Mouse (Mus musculus): ENCODE measurements around the gene Hoxc12. TPM values are rescaled to one million over a fixed set of nuclear protein-coding genes. Genes with fewer than 3 reads are reported as not detected.
A peak's percentile ranks its signal among the peaks of the same experiment; 100 is the strongest.

Gene Hoxc12
- polyA plus RNA-seq, 1 experiment from 2014 or later = not detected

DNA sequence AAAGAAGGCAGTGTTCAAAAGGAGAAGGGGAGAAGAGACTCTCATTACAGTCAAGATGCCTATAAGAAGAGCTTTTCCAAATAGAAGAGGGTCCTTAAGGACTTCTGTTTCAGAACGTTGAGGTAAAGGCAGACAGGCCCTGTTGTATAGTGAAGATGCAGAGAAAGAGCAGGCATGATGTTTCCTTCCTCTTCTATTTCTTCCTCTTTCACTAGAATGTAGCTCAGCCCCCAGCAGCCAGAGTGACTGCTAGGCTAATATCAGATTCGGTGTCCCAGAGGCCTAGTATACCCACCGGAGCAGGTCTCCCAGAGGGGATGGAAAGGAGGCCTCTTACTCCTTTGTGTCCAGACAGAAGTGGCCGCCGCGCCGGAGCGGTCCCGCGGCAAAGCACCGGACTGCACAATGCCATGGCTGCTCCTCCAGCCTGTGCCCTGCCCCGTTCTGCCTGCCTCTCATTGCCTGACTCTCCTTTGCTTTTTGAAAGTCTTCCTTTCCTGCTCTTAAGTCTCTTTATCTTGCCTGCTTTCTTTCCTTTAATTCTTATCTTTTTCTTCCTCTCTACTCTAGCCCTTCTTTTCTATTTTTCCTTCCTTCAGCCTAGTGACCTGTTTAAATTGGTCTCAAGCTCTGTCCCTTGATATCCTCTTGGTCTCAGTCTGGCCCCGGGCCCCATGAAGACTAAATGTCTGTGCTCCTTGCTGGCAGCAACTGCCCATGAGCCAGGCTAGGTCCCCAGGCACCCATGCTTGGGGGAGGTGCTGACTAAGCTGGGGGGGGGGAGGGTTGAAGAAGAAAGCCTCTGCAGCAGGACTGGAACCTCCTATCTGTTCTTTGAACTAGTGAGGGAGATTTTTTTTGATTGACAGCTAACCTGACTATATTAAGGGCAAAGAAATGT, 42.3 kb downstream of the Hoxc12 start:
- no peak for ATAC-seq (ENCODE audit: insufficient number of reproducible peaks, insufficient read depth, low FRiP score, low TSS enrichment, low read depth)
- Histone ChIP-seq H3K27ac (no peak overlapping the region), H3K9me3 (no peaks in the 10 kb centered on the region), H3K4me3 (no peak overlapping the region), H3K27me3 (peaks cover 100% of the 10 kb centered on the region), H3K36me3 (no peaks in the 10 kb centered on the region), H3K4me2 (no peak overlapping the region), H3K9ac (no peak overlapping the region), H3K4me1 (peaks cover 7% of the 10 kb centered on the region)
- 1% methylated on average over 13 of the region's 13 CpGs for WGBS

DNA sequence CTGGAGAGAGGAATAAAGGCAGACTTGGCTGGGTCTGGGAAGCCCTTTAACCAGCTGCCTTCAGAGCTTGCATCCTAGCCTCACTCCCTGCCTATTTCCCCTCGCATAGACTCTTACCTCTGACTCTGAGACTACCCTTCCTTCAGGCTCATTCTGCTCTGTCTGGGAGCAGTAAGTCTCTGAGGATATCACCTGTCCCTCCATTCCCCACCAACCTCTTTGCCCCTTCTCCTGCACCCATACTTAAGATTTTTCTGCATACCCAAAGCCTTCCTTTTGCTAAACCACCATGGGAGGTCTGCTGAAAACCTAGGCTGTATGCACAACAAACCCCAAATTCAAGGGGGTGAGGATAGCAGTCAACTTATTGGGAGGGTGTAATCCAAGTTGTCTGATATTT, 43.4 kb downstream of the Hoxc12 start:
- WGBS = 0% methylated on average over 1 of the region's 1 CpGs
- no peaks in the 10 kb centered on the region for H3K36me3 ChIP-seq
- peaks cover 100% of the 10 kb centered on the region for H3K27me3 ChIP-seq
- no peak overlapping the region for H3K27ac ChIP-seq
- H3K4me2 ChIP-seq = no peak overlapping the region
- ATAC-seq (ENCODE audit: insufficient number of reproducible peaks, insufficient read depth, low FRiP score, low TSS enrichment, low read depth) = no peak
- no peak overlapping the region for H3K4me3 ChIP-seq
- no peaks in the 10 kb centered on the region for H3K9me3 ChIP-seq
- H3K9ac ChIP-seq = no peak overlapping the region
- peaks cover 7% of the 10 kb centered on the region for H3K4me1 ChIP-seq

DNA sequence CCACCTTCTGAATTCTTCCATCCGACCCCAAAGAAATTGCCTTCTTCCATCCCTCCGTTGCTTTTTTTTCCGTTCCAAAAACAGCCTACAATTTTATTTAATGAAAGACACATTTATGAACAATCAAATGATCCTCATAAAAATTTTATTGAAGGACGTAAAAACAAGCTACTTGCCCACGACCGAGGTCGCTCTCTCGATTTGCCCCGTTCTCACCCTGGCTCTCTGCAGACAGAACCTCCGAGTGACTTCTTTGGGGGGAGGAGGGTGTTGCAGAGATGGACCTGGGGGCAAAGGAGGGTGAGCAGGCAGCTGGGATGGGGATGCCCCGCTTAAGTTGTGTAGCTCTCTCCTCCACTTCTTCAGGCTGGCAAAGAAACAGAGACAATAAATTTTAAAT, 43.8 kb downstream of the Hoxc12 start:
- H3K4me2 ChIP-seq = no peak overlapping the region
- H3K27ac ChIP-seq = no peak overlapping the region
- no peaks in the 10 kb centered on the region for H3K9me3 ChIP-seq
- H3K4me3 ChIP-seq = no peak overlapping the region
- peaks cover 7% of the 10 kb centered on the region for H3K4me1 ChIP-seq
- H3K36me3 ChIP-seq = no peaks in the 10 kb centered on the region
- no peak overlapping the region for H3K9ac ChIP-seq
- no peak for ATAC-seq (ENCODE audit: insufficient number of reproducible peaks, insufficient read depth, low FRiP score, low TSS enrichment, low read depth)
- WGBS = 2% methylated on average over 11 of the region's 11 CpGs
- peaks cover 100% of the 10 kb centered on the region for H3K27me3 ChIP-seq

DNA sequence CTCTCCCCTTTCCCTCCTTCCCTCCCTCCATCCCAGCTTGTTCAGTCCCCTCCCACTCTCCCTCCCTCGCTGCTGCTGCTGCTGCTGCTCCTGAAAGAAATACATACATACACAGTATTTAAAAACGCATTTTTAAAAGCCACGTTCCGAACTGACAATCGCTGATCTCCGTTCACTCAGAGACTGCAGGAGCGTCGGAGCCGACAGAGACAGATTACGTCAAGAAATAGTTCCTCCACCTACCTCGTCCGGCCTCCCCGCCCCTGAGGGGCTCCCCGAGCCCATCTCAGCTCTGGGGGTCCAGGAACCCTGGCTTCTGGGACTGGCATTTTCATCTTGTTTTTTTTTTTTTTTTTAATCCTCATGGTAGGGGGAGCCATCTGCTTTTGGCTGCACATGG, 44.4 kb downstream of the Hoxc12 start:
- no peak overlapping the region for H3K9ac ChIP-seq
- H3K27ac ChIP-seq = no peak overlapping the region
- no peak for ATAC-seq (ENCODE audit: insufficient number of reproducible peaks, insufficient read depth, low FRiP score, low TSS enrichment, low read depth)
- H3K27me3 ChIP-seq = peaks cover 100% of the 10 kb centered on the region
- no peaks in the 10 kb centered on the region for H3K36me3 ChIP-seq
- peak overlapping the region; percentile 34 for H3K4me2 ChIP-seq
- H3K4me3 ChIP-seq = 0 out of 2 replicates have a peak overlapping the region, but pooled peaks have one; percentile 22
- under 1% methylated on average over 14 of the region's 14 CpGs for WGBS
- no peaks in the 10 kb centered on the region for H3K9me3 ChIP-seq
- peaks cover 7% of the 10 kb centered on the region for H3K4me1 ChIP-seq

DNA sequence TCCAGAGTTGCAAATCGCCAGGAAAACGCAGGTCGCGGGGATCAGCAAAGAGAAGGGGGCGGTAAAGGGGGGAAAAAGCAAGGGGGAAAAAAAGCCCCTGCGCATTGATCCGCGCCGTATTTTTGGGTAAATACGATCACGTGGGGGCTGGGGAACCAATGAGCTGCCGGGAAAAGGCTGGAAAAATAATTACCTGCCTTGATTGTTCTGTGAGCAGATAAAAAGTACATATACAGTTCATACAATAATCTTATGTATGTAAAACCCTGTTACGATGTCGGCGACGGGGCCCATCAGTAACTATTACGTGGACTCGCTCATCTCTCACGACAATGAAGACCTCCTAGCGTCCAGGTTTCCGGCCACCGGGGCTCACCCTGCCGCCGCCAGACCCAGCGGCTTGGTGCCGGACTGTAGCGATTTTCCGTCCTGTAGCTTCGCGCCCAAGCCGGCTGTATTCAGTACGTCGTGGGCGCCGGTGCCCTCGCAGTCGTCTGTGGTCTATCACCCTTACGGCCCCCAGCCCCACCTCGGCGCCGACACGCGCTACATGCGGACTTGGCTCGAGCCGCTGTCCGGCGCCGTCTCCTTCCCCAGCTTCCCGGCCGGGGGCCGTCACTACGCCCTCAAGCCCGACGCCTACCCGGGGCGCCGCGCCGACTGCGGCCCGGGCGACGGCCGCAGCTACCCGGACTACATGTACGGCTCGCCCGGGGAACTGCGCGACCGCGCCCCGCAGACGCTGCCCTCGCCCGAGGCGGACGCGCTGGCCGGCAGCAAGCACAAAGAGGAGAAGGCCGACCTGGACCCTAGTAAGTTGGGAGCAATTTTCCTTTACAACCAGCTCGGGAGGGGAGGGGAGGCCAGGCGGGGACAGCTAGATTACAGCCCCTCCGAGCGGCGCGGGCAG, 45.1 kb downstream of the Hoxc12 start:
- no peak overlapping the region for H3K27ac ChIP-seq
- peaks cover 7% of the 10 kb centered on the region for H3K4me1 ChIP-seq
- H3K4me2 ChIP-seq = peak overlapping the region; percentile 34
- no peak overlapping the region for H3K9ac ChIP-seq
- H3K4me3 ChIP-seq = peak overlapping the region; percentile 22
- no peaks in the 10 kb centered on the region for H3K9me3 ChIP-seq
- peaks cover 100% of the 10 kb centered on the region for H3K27me3 ChIP-seq
- H3K36me3 ChIP-seq = no peaks in the 10 kb centered on the region
- no peak for ATAC-seq (ENCODE audit: insufficient number of reproducible peaks, insufficient read depth, low FRiP score, low TSS enrichment, low read depth)
- WGBS = under 1% methylated on average over 88 of the region's 88 CpGs

DNA sequence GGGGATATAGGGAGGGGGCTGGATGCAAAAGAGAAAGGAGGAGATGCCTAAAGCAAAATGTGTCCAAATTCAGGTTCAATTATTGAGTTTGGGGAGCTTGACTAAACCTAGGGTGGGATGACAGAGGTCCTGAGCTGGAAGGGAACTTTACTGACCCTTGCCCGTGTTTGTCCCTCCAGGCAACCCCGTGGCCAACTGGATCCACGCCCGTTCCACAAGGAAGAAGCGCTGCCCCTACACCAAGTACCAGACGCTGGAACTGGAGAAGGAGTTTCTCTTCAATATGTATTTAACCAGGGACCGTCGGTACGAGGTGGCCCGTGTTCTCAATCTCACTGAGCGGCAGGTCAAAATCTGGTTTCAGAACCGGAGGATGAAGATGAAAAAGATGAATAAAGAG, 47.2 kb downstream of the Hoxc12 start:
- no peak overlapping the region for H3K27ac ChIP-seq
- WGBS = 2% methylated on average over 12 of the region's 12 CpGs
- H3K9me3 ChIP-seq = no peaks in the 10 kb centered on the region
- H3K36me3 ChIP-seq = no peaks in the 10 kb centered on the region
- H3K4me3 ChIP-seq = no peak overlapping the region
- ATAC-seq (ENCODE audit: insufficient number of reproducible peaks, insufficient read depth, low FRiP score, low TSS enrichment, low read depth) = no peak
- no peak overlapping the region for H3K9ac ChIP-seq
- H3K4me2 ChIP-seq = no peak overlapping the region
- H3K4me1 ChIP-seq = peaks cover 7% of the 10 kb centered on the region
- peaks cover 100% of the 10 kb centered on the region for H3K27me3 ChIP-seq

DNA sequence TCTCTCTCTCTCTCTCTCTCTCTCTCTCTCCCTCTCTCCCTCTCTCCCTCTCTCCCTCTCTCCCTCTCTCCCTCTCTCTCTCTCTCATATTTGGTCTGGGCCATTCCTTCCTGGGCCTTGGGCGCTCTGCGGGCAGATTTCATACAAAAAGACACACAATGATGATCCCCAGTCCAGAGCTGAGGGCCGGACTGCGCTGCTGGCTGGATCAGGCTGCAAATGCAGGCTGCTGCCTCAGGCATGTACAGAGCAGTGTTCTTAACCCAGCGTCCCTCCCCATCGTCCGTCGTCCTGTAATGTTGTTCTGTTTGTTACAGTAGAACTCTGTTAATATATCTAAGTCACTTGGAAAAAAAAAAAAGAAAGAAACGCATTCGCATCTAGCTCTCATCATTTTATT, 48.0 kb downstream of the Hoxc12 start:
- ATAC-seq (ENCODE audit: insufficient number of reproducible peaks, insufficient read depth, low FRiP score, low TSS enrichment, low read depth) = no peak
- no peak overlapping the region for H3K4me3 ChIP-seq
- H3K4me1 ChIP-seq = peaks cover 7% of the 10 kb centered on the region
- H3K9ac ChIP-seq = no peak overlapping the region
- H3K4me2 ChIP-seq = no peak overlapping the region
- H3K36me3 ChIP-seq = no peaks in the 10 kb centered on the region
- no peaks in the 10 kb centered on the region for H3K9me3 ChIP-seq
- 2% methylated on average over 10 of the region's 10 CpGs for WGBS
- peaks cover 100% of the 10 kb centered on the region for H3K27me3 ChIP-seq
- no peak overlapping the region for H3K27ac ChIP-seq

DNA sequence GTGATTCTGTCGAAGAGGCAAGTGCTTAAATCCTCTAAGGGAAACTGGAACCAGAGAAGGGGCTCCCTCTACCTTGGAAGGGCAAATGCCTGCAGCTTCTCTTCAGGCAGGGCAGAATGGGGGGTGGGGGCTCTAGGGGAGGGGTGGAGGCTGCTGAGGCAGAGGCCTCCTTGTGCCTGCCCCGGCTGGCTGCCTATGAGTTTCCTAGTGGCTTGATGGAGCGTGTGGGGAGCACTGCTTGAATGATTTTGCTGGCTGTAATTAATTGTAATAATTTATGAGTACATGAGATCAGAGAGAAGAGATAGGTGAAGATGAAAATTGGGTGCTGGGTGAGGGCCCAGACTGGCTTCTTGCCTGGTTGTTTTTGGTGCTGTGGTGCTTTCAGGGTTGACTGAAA, 48.4 kb downstream of the Hoxc12 start:
- 3% methylated on average over 3 of the region's 3 CpGs for WGBS
- H3K36me3 ChIP-seq = no peaks in the 10 kb centered on the region
- H3K4me3 ChIP-seq = no peak overlapping the region
- H3K27me3 ChIP-seq = peaks cover 100% of the 10 kb centered on the region
- no peak for ATAC-seq (ENCODE audit: insufficient number of reproducible peaks, insufficient read depth, low FRiP score, low TSS enrichment, low read depth)
- no peaks in the 10 kb centered on the region for H3K9me3 ChIP-seq
- H3K9ac ChIP-seq = no peak overlapping the region
- no peak overlapping the region for H3K4me2 ChIP-seq
- H3K4me1 ChIP-seq = peaks cover 7% of the 10 kb centered on the region
- H3K27ac ChIP-seq = no peak overlapping the region

DNA sequence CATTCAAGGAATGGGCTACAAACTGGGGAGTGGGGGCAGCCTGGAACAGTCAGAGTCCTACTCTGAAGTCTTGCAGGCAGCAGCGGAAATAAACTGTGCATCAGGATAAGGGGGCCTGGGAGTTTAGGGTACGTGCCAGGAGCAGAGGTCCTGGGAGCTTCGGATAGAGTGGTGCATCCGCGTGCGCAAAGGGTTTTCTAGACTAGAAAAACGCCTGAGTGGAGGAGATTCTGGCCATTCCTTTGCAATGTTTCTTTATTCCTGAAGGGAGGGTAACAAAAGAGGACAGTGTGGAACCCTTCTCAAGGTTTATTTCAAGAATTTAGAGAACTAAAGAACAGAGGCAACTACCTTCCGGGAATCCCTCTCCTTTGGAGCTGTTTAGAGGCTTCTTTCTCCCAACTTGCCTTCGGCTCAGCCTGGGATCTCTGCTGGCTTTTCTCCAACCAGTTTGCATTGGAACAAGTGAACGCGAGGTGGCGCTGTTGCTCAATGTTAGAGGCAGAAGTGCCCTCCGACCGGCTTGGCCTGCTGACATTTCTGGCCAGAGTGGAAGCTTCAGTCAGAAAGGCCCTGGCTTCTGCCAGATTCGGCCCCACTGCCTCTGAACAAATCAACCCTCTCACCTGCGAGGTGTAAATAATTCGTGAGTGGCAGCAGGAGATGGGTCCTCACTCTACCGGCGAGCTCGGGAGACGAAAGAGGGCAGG, 50.7 kb downstream of the Hoxc12 start:
- no peak overlapping the region for H3K4me3 ChIP-seq
- H3K9me3 ChIP-seq = no peaks in the 10 kb centered on the region
- 0 out of 2 replicates have a peak, but pooled peaks cover 6% of the 10 kb centered on the region for H3K4me1 ChIP-seq
- H3K27me3 ChIP-seq = peaks cover 100% of the 10 kb centered on the region
- WGBS = 2% methylated on average over 21 of the region's 21 CpGs
- no peaks in the 10 kb centered on the region for H3K36me3 ChIP-seq
- no peak for ATAC-seq (ENCODE audit: insufficient number of reproducible peaks, insufficient read depth, low FRiP score, low TSS enrichment, low read depth)
- no peak overlapping the region for H3K27ac ChIP-seq
- H3K9ac ChIP-seq = no peak overlapping the region
- H3K4me2 ChIP-seq = no peak overlapping the region

DNA sequence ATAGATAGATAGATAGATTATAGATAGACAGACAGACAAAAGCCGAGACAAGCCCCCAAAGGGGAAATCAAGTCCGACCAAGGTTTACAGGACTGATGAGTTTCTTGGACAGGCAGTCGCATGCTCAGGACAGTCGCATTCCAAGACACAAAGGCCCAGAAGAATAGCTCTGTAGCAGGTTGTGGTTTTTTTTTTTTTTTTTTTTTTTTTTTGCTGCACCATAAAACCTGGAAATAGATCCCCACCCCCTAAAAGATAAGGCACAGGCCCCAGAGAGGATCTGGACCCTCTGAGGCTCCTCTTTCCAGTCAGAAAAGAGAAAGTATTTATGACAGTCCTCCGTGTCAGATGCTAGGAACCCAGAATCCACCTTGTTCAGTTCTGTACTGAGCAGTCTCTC, 51.5 kb downstream of the Hoxc12 start:
- Histone ChIP-seq H3K27ac (no peak overlapping the region), H3K9ac (no peak overlapping the region), H3K36me3 (no peaks in the 10 kb centered on the region), H3K4me1 (0 out of 2 replicates have a peak, but pooled peaks cover 6% of the 10 kb centered on the region), H3K4me2 (no peak overlapping the region), H3K9me3 (no peaks in the 10 kb centered on the region), H3K4me3 (no peak overlapping the region), H3K27me3 (peaks cover 100% of the 10 kb centered on the region)
- 15% methylated on average over 5 of the region's 5 CpGs for WGBS
- no peak for ATAC-seq (ENCODE audit: insufficient number of reproducible peaks, insufficient read depth, low FRiP score, low TSS enrichment, low read depth)
